Mouse (Mus musculus) ES-E14 (cell line): ENCODE data around the gene Trim7.

Source experiments
- MAFK ChIP-seq: IDR thresholded peaks from 2 replicates; pipeline ENCODE4 v1.6.1; 2014; ENCODE audit warnings: mild to moderate bottlenecking, low read depth, low read length, inconsistent platforms; ENCODE audit not compliant: insufficient read depth
- ZNF384 ChIP-seq: IDR thresholded peaks from 2 replicates; pipeline ENCODE4 v1.6.1; 2012; ENCODE audit warnings: low read depth, low read length, inconsistent platforms

- TF ChIP-seq ZNF384 (no peak), MAFK (no peak)
Observed at GRCm38 (mm10) chr11:48787455-48788211, 38.3 kb upstream of the Trim7 start.
